ENCODE assay signal across 8 mouse cellular contexts in genomic region chr3:51408561-51409183, GRCm38 (mm10). TPM values are rescaled to one million over a fixed set of nuclear protein-coding genes. Genes with fewer than 3 reads are reported as not detected.
DNase-seq lines count a peak whose midpoint lies in the region; ATAC-seq and TF ChIP-seq lines count a peak whose summit lies in the region.

Gene Ndufc1 (minus strand): TSS chr3:51408988.

- peak; percentile 96 for TF ChIP-seq POLR2A in bone marrow, adult 2 months (IDR thresholded peaks at IDR 0.05; ENCODE audit: borderline replicate concordance, control insufficient read depth, low read depth, low read length)

- DNase-seq in 416B (ENCODE audit: low read depth) = peak; percentile 90
- DNase-seq in heart, adult 9 months (ENCODE audit: low spot score in 2 of 2) = peak; percentile 91 to 94
- peak; percentile 86 to 95 for DNase-seq in monocyte, adult 2 months (ENCODE audit: low read depth in 1 of 2, low spot score in 2 of 2)
- peak; percentile 93 to 94 for DNase-seq in spleen, postnatal 36 days (ENCODE audit: low spot score in 2 of 2)

- H3K4me3 ChIP-seq in bone marrow, adult 2 months (replicated peaks; ENCODE audit: control insufficient read depth, low read depth, low read length) = peak within 1 kb of the TSS; percentile 97
- H3K4me3 ChIP-seq in embryonic facial prominence, embryonic 15.5 days (replicated peaks) = peak within 1 kb of the TSS; percentile 85
- H3K4me3 ChIP-seq in kidney, embryonic 14.5 days (ENCODE audit: low read length) = peak within 1 kb of the TSS; percentile 84
- peak within 1 kb of the TSS; percentile 76 for H3K4me3 ChIP-seq in limb, embryonic 15.5 days

- TF ChIP-seq CTCF in bone marrow, adult 2 months (IDR thresholded peaks at IDR 0.05; ENCODE audit: control insufficient read depth, insufficient read depth, low read length) = peak; percentile 98

- ATAC-seq in embryonic facial prominence, embryonic 15.5 days (ENCODE audit: insufficient number of reproducible peaks, low FRiP score, low TSS enrichment, low read depth) = peak; percentile 90
- peak; percentile 93 for ATAC-seq in kidney, embryonic 14.5 days (ENCODE audit: low FRiP score, low TSS enrichment)
- peak; percentile 85 for ATAC-seq in limb, embryonic 15.5 days (ENCODE audit: insufficient number of reproducible peaks, low FRiP score, low TSS enrichment, low read depth)

- H3K9ac ChIP-seq in embryonic facial prominence, embryonic 15.5 days = peak within 1 kb of the TSS; percentile 81
- peak within 1 kb of the TSS; percentile 89 for H3K9ac ChIP-seq in kidney, embryonic 14.5 days (ENCODE audit: low read depth, low read length)
- peak within 1 kb of the TSS; percentile 69 for H3K9ac ChIP-seq in limb, embryonic 15.5 days

- H3K4me2 ChIP-seq in embryonic facial prominence, embryonic 15.5 days (replicated peaks) = peak within 1 kb of the TSS; percentile 64
- peak within 1 kb of the TSS; percentile 48 for H3K4me2 ChIP-seq in kidney, embryonic 14.5 days (replicated peaks; ENCODE audit: low read depth, low read length)
- peak within 1 kb of the TSS; percentile 62 for H3K4me2 ChIP-seq in limb, embryonic 15.5 days

- WGBS in bone marrow, adult 2 months = under 1% methylated on average over 40 of the region's 40 CpGs
- under 1% methylated on average over 40 of the region's 40 CpGs for WGBS in embryonic facial prominence, embryonic 15.5 days
- WGBS in kidney, embryonic 14.5 days = under 1% methylated on average over 40 of the region's 40 CpGs
- 1% methylated on average over 35 of the region's 40 CpGs for WGBS in limb, embryonic 15.5 days

- peak within 1 kb of the TSS; percentile 48; the same call in 1 of the 2 replicates for H3K27ac ChIP-seq in bone marrow, adult 2 months (ENCODE audit: control insufficient read depth, insufficient read depth, low read depth, low read length, poor library complexity)
- peak within 1 kb of the TSS; percentile 97 for H3K27ac ChIP-seq in embryonic facial prominence, embryonic 15.5 days (replicated peaks)
- H3K27ac ChIP-seq in kidney, embryonic 14.5 days (ENCODE audit: low read depth, low read length) = peak within 1 kb of the TSS; percentile 97
- peak within 1 kb of the TSS; percentile 95 for H3K27ac ChIP-seq in limb, embryonic 15.5 days

- peaks cover 17% of the 10 kb centered on the region; the same call in 1 of the 2 replicates for H3K36me3 ChIP-seq in embryonic facial prominence, embryonic 15.5 days
- peaks cover 24% of the 10 kb centered on the region for H3K36me3 ChIP-seq in kidney, embryonic 14.5 days (ENCODE audit: control insufficient read depth, insufficient read depth, low read length)
- H3K36me3 ChIP-seq in limb, embryonic 15.5 days = peaks cover 22% of the 10 kb centered on the region

- H3K4me1 ChIP-seq in bone marrow, adult 2 months (ENCODE audit: control insufficient read depth, insufficient read depth, low read length) = no peaks in the 10 kb centered on the region; the same call in 1 of the 2 replicates
- H3K4me1 ChIP-seq in embryonic facial prominence, embryonic 15.5 days = peaks cover 7% of the 10 kb centered on the region
- peaks cover 6% of the 10 kb centered on the region for H3K4me1 ChIP-seq in kidney, embryonic 14.5 days (ENCODE audit: control insufficient read depth, insufficient read depth, low read length)
- peaks cover 6% of the 10 kb centered on the region for H3K4me1 ChIP-seq in limb, embryonic 15.5 days

- no peaks in the 10 kb centered on the region for H3K27me3 ChIP-seq in embryonic facial prominence, embryonic 15.5 days
- no peaks in the 10 kb centered on the region for H3K27me3 ChIP-seq in kidney, embryonic 14.5 days (ENCODE audit: control insufficient read depth, insufficient read depth, low read length)
- no peaks in the 10 kb centered on the region for H3K27me3 ChIP-seq in limb, embryonic 15.5 days

- H3K9me3 ChIP-seq in embryonic facial prominence, embryonic 15.5 days (replicated peaks) = no peaks in the 10 kb centered on the region
- no peaks in the 10 kb centered on the region for H3K9me3 ChIP-seq in kidney, embryonic 14.5 days (ENCODE audit: control insufficient read depth, low read length)
- no peaks in the 10 kb centered on the region for H3K9me3 ChIP-seq in limb, embryonic 15.5 days

RNA-seq across cellular contexts. Expression of gene Ndufc1, which starts in this region (rescaled TPM):
- polyA plus RNA-seq in bone marrow, adult 2 months (2011; ENCODE audit: insufficient read depth, insufficient read length, low replicate concordance, missing spikeins) = 72.8 and 74.8 TPM in 2 replicates
- 613 and 635 TPM in 2 replicates for polyA plus RNA-seq in embryonic facial prominence, embryonic 15.5 days (2015; fragmentation: Nextera tagmentation; extraction: Ambion mirVana)
- polyA plus RNA-seq in kidney, embryonic 14.5 days (2014; fragmentation: Nextera tagmentation; extraction: Ambion mirVana) = 711 and 870 TPM in 2 replicates
- 577 and 625 TPM in 2 replicates for polyA plus RNA-seq in limb, embryonic 15.5 days (2015; fragmentation: Nextera tagmentation; extraction: Ambion mirVana)

Comparison
In these comparisons a context has a peak if more than half of its experiments do, and no peak if none do; other contexts are left out.
1. Peak in every context shown above with its lines: DNase-seq, ATAC-seq, H3K4me3 ChIP-seq and H3K27ac ChIP-seq.